Mouse (Mus musculus) heart, adult 2 months (tissue): ENCODE data around the gene Hs3st6. TPM values are rescaled to one million over a fixed set of nuclear protein-coding genes. Genes with fewer than 3 reads are reported as not detected.

Experiments used
- DNase-seq, 2 experiments: peaks; one replicate each; pipeline ENCODE4 v3.0.0; 2021
- H3K27ac ChIP-seq: fragments of 200-600 bp; 2 replicates; pipeline ENCODE4 v1.8.1; 2022
- H3K27me3 ChIP-seq: fragments of 200-500 bp; 2 replicates; pipeline ENCODE4 v1.6.1; 2012; ENCODE audit warnings: mild to moderate bottlenecking, low read length, inconsistent platforms, mixed read lengths; ENCODE audit not compliant: control insufficient read depth, insufficient read depth
- H3K36me3 ChIP-seq: fragments of 200-500 bp; 2 replicates; pipeline ENCODE4 v1.6.1; 2012; ENCODE audit warnings: low read length, inconsistent platforms; ENCODE audit not compliant: control insufficient read depth, insufficient read depth
- H3K4me1 ChIP-seq: fragments of 200-500 bp; 2 replicates; pipeline ENCODE4 v1.6.1; 2011; ENCODE audit warnings: low read length; ENCODE audit not compliant: control insufficient read depth, insufficient read depth
- H3K4me3 ChIP-seq: fragments of 200-600 bp; 2 replicates; pipeline ENCODE4 v1.8.1; 2022
- H3K79me2 ChIP-seq: fragments of 200-500 bp; replicated peaks from 2 replicates; pipeline ENCODE4 v1.6.1; 2012; ENCODE audit warnings: mild to moderate bottlenecking, inconsistent platforms, low read length, moderate library complexity, mixed read lengths; ENCODE audit not compliant: control insufficient read depth, insufficient read depth
- H3K9ac ChIP-seq: fragments of 200-500 bp; 2 replicates; pipeline ENCODE4 v1.6.1; 2012; ENCODE audit warnings: low read depth, mild to moderate bottlenecking, control low read depth, inconsistent platforms, low read length, mixed read lengths
- CTCF ChIP-seq: fragments of 200-600 bp; IDR thresholded peaks from 2 replicates; pipeline ENCODE4 v1.8.1; 2022; ENCODE audit warnings: antibody characterized with exemption, mild to moderate bottlenecking, moderate library complexity
- EP300 ChIP-seq: fragments of 200-500 bp; IDR thresholded peaks from 2 replicates; pipeline ENCODE4 v1.6.1; 2011; ENCODE audit warnings: low read depth, low read length, control low read depth; ENCODE audit not compliant: insufficient read depth
- POLR2A ChIP-seq: fragments of 200-500 bp; IDR thresholded peaks from 2 replicates; pipeline ENCODE4 v1.6.1; 2011; ENCODE audit warnings: mild to moderate bottlenecking, low read depth, low read length, control low read depth; ENCODE audit not compliant: insufficient read depth
- WGBS: fragments of 180-500 bp; shearing (Covaris S2); methylation state at CpG from one replicate; pipeline ENCODE4 v1.1.7; 2018; 5-methylcytosine and 5-hydroxymethylcytosine counted together
- intact Hi-C: fragments of 180-260 bp; cut with DNase I; formaldehyde crosslinking; loops from one replicate; pipeline ENCODE4 v1.15.1; 2025
- long read RNA-seq: library from polyadenylated mRNA; stranded (forward); transcript quantifications from one replicate; pipeline ENCODE4 v2.0.0, GENCODE M21; 2021
- polyA plus RNA-seq: library from polyadenylated mRNA; depleted of rRNA; stranded (reverse); fragments of >200 nt; gene quantifications from 2 replicates; pipeline ENCODE4 v1.2.3, GENCODE M21; 2012; rRNA removed
- total RNA-seq, 2 experiments: library from RNA; stranded (reverse); gene quantifications; 2 replicates each; pipeline ENCODE4 v1.2.3; 2021

The Hs3st6 gene
- total RNA-seq, result not detected
- 0.10 TPM in 1 of 2 replicates, not detected in the other for polyA plus RNA-seq
- long read RNA-seq, result 0 reads

GRCm38 (mm10) chr17:24752415-24753394, at the start of gene Hs3st6:
Hs3st6 (plus strand) TSS chr17:24752988.
- under 1% methylated on average over 70 of the region's 82 CpGs for WGBS
- Histone ChIP-seq H3K27me3 (peaks cover 17% of the 10 kb centered on the region), H3K27ac (no peak within 1 kb of the TSS), H3K79me2 (no peaks in the 10 kb centered on the region), H3K4me3 (peak within 1 kb of the TSS; percentile 34), H3K4me1 (no peaks in the 10 kb centered on the region; the same call in 1 of the 2 replicates), H3K36me3 (no peaks in the 10 kb centered on the region), H3K9ac (peak within 1 kb of the TSS; percentile 40)
- intact Hi-C loops, result no loop called here
- TF ChIP-seq POLR2A (no peak), EP300 (no peak), CTCF (no peak)
- peak in 1 of 2 experiments; percentile 32 for DNase-seq

- no peak overlapping the region for H3K9ac ChIP-seq
- TF ChIP-seq POLR2A (no peak), EP300 (no peak), CTCF (no peak)
- no peaks in the 10 kb centered on the region for H3K79me2 ChIP-seq
- 93% methylated on average over 3 of the region's 3 CpGs for WGBS
- no peak overlapping the region for H3K27ac ChIP-seq
- no peak overlapping the region for H3K4me3 ChIP-seq
- H3K36me3 ChIP-seq, result no peaks in the 10 kb centered on the region
- no peaks in the 10 kb centered on the region for H3K27me3 ChIP-seq
- DNase-seq, result no peak
- H3K4me1 ChIP-seq, result no peaks in the 10 kb centered on the region; the same call in 1 of the 2 replicates
- intact Hi-C loops, result loop anchor here (2.0 kb wide), 1 partner anchor 37 kb away; the partner anchor contains the start of gene Zfp598
Observed at GRCm38 (mm10) chr17:24705821-24706220, 47.0 kb upstream of the Hs3st6 start.

GRCm38 (mm10) chr17:24706982-24707800, 45.6 kb upstream of the Hs3st6 start, which contains the start of gene Tbl3:
Tbl3 (minus strand) TSS chr17:24707660.
- Histone ChIP-seq H3K4me1 (no peaks in the 10 kb centered on the region; the same call in 1 of the 2 replicates), H3K27ac (peak within 1 kb of the TSS; percentile 85), H3K9ac (peak within 1 kb of the TSS; percentile 79), H3K4me3 (peak within 1 kb of the TSS; percentile 83), H3K79me2 (no peaks in the 10 kb centered on the region), H3K27me3 (no peaks in the 10 kb centered on the region), H3K36me3 (no peaks in the 10 kb centered on the region)
- TF ChIP-seq EP300 (peak; percentile 49; the same call in 1 of the 2 replicates), POLR2A (peak; percentile 92), CTCF (no peak)
- peak; percentile 93 to 97 for DNase-seq
- intact Hi-C loops, result loop anchor here (1.0 to 2.0 kb wide), 3 partner anchors 11 to 38 kb away; partner anchors contain the start of genes Gfer, Noxo1 and Zfp598
- 3% methylated on average over 32 of the region's 32 CpGs for WGBS

- 2% methylated on average over 24 of the region's 24 CpGs for WGBS
- no peak for TF ChIP-seq POLR2A
- no peak for TF ChIP-seq CTCF
- no peak for TF ChIP-seq EP300
- H3K79me2 ChIP-seq, result no peaks in the 10 kb centered on the region
- H3K9ac ChIP-seq, result peak overlapping the region; percentile 79
- H3K4me3 ChIP-seq, result peak overlapping the region; percentile 83
- no peak for DNase-seq
- no peaks in the 10 kb centered on the region for H3K27me3 ChIP-seq
- no peaks in the 10 kb centered on the region for H3K36me3 ChIP-seq
- H3K4me1 ChIP-seq, result no peaks in the 10 kb centered on the region; the same call in 1 of the 2 replicates
- H3K27ac ChIP-seq, result peak overlapping the region; percentile 85
- intact Hi-C loops, result loop anchor here (1.0 to 2.0 kb wide), 3 partner anchors 11 to 39 kb away; partner anchors contain the start of genes Gfer, Noxo1 and Zfp598
Observed at GRCm38 (mm10) chr17:24707801-24708425, 44.9 kb upstream of the Hs3st6 start.

- no peaks in the 10 kb centered on the region for H3K79me2 ChIP-seq
- TF ChIP-seq POLR2A (no peak), CTCF (peak; percentile 76)
- WGBS, result 26% methylated on average over 2 of the region's 2 CpGs
- no peak for DNase-seq
- H3K4me1 ChIP-seq, result no peaks in the 10 kb centered on the region; the same call in 1 of the 2 replicates
- intact Hi-C loops, result no loop called here
- H3K9ac ChIP-seq, result no peak overlapping the region
- no peak overlapping the region for H3K27ac ChIP-seq
- H3K27me3 ChIP-seq, result no peaks in the 10 kb centered on the region
- no peaks in the 10 kb centered on the region for H3K36me3 ChIP-seq
- no peak overlapping the region for H3K4me3 ChIP-seq
Observed at GRCm38 (mm10) chr17:24708646-24709045, 44.1 kb upstream of the Hs3st6 start.
